ENCODE assay signal across 23 mouse cellular contexts in the genomic region with DNA sequence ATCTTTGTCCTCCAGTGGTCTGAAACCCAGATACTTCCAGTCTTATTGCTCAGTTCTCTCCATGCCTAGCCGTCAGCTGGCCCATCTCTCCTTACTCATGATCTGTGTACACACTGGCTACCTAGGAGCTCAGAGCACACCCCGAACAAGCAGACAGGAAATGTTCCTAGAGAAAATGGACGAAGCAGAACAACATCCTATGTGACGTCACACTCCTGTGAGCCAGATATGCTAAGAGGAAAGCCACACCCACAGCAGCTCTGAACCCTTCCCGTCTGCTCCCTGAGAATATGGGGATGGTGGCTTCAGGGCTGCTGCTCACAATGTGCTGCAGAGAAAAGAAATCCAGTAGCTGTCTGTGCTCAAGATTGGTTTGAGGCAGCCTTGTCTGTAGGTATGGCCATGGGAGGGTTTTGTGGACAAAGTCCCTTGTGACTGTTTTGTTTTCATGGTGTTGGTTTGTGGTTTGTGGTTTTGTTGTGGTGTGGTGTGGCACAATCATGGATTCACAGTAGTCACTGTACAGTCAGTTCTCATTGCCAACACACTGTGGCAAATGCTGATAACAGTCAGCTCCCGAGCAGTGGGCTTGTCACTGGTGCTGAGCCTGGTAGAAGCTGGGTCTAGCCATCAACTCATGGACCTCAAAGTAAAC. TPM values are rescaled to one million over a fixed set of nuclear protein-coding genes. Genes with fewer than 3 reads are reported as not detected.
DNase-seq lines count a peak whose midpoint lies in the region; ATAC-seq lines count a peak whose summit lies in the region.
"Had no signal": no experiment of that assay in that cellular context is flagged by ENCODE, and none has a peak within 500 bp of the region (broad histone marks: within the 10 kb centered on the region; RNA-seq: fewer than 3 reads in every experiment).

No protein-coding gene starts in this region.

- no peaks in the 10 kb centered on the region for H3K4me1 ChIP-seq in heart, embryonic 10.5 days
- H3K4me1 ChIP-seq: embryonic facial prominence, embryonic 13.5 days; hindbrain, embryonic 10.5 days; limb, embryonic 13.5 days had no signal

- WGBS in heart, embryonic 10.5 days = 48% methylated on average over 6 of the region's 6 CpGs

- no peaks in the 10 kb centered on the region for H3K27me3 ChIP-seq in heart, embryonic 10.5 days (ENCODE audit: insufficient read depth, poor library complexity, severe bottlenecking)
- H3K27me3 ChIP-seq: embryonic facial prominence, embryonic 13.5 days; limb, embryonic 13.5 days had no signal

- intact Hi-C loops in heart, postnatal 10 days (cut with DNase I) = no loop called here
- intact Hi-C loops in gastrocnemius, postnatal 36 days (cut with DNase I) = no loop called here

- peak; percentile 78 to 80 for ATAC-seq in hematopoietic stem cell, adult 5-6 weeks (replicated peaks in 1 of 2; ENCODE audit: insufficient read depth in 1 of 2, low FRiP score in 2 of 2, low TSS enrichment in 1 of 2, low read depth in 1 of 2, poor library complexity in 2 of 2, severe bottlenecking in 2 of 2)
- ATAC-seq: forebrain, embryonic 16.5 days; hindbrain, postnatal 0 days had no signal

- H3K27ac ChIP-seq in heart, embryonic 10.5 days = no peak overlapping the region
- H3K27ac ChIP-seq: embryonic facial prominence, embryonic 13.5 days; hindbrain, embryonic 10.5 days; hindbrain, postnatal 0 days; layer of hippocampus, adult 2 months; limb, embryonic 13.5 days had no signal

- H3K9me3 ChIP-seq in heart, embryonic 10.5 days = no peaks in the 10 kb centered on the region
- H3K9me3 ChIP-seq: embryonic facial prominence, embryonic 13.5 days; hindbrain, embryonic 10.5 days; limb, embryonic 13.5 days had no signal

- H3K4me3 ChIP-seq in heart, embryonic 10.5 days = no peak overlapping the region
- H3K4me3 ChIP-seq: embryonic facial prominence, embryonic 13.5 days; hindbrain, embryonic 10.5 days; layer of hippocampus, adult 2 months; limb, embryonic 13.5 days; megakaryocyte, embryonic 14.5 days had no signal

- peak; percentile 69 for DNase-seq in heart, embryonic 10.5 days (ENCODE audit: low spot score)
- DNase-seq in heart, postnatal 10 days = no peak
- peak; percentile 18 for DNase-seq in testis, postnatal 10 days (ENCODE audit: low spot score)
- DNase-seq in testis, postnatal 14 days (ENCODE audit: low spot score) = no peak
- no peak for DNase-seq in gastrocnemius, postnatal 36 days
- no peak for DNase-seq in thymus, postnatal 0 days (ENCODE audit: low spot score)
- no peak for DNase-seq in urinary bladder, postnatal 10 days (ENCODE audit: low spot score)
- DNase-seq: adrenal gland, adult 2 months; cerebellum, adult 9-10 months; kidney, adult 8-10 months; kidney, postnatal 14 days; layer of hippocampus, postnatal 36 days; lung, adult 18-20 months; right cerebral cortex, postnatal 4 days; thymus, postnatal 25 days had no signal

- H3K36me3 ChIP-seq in heart, embryonic 10.5 days = no peaks in the 10 kb centered on the region
- H3K36me3 ChIP-seq: embryonic facial prominence, embryonic 13.5 days; hindbrain, embryonic 10.5 days; limb, embryonic 13.5 days had no signal

RNA-seq across cellular contexts. Expression of gene Insig1, which starts 57.4 kb away (rescaled TPM):
- 38.7 and 39.6 TPM in 2 replicates for polyA plus RNA-seq in heart, embryonic 10.5 days (2016; fragmentation: Nextera tagmentation; extraction: Ambion mirVana)
- total RNA-seq in heart, postnatal 10 days (2021) = 10 to 100 TPM; 20.5 to 23.2 TPM
- total RNA-seq in hematopoietic stem cell, adult 5-6 weeks (2017) = 46.3 and 85.8 TPM in 2 replicates
- 10 to 100 TPM in 1 of 2 experiments, 1 to 10 TPM in 1; 7.4 to 11.1 TPM for total RNA-seq in gastrocnemius, postnatal 36 days (2021)
- 46.5 and 47.5 TPM in 2 replicates for polyA plus RNA-seq in thymus, postnatal 0 days (2015; fragmentation: Nextera tagmentation; extraction: Ambion mirVana)

Comparison
In these comparisons a context has a peak if more than half of its experiments do, and no peak if none do; other contexts are left out.
1. DNase-seq: peak in heart, embryonic 10.5 days (single experiment) and testis, postnatal 10 days (single experiment); none in heart, postnatal 10 days (0 of 2), testis, postnatal 14 days (single experiment), gastrocnemius, postnatal 36 days (0 of 2), thymus, postnatal 0 days (single experiment) and urinary bladder, postnatal 10 days (single experiment).